Mouse (Mus musculus): ENCODE data around the gene Hsf4.

Hsf4 gene

DNA sequence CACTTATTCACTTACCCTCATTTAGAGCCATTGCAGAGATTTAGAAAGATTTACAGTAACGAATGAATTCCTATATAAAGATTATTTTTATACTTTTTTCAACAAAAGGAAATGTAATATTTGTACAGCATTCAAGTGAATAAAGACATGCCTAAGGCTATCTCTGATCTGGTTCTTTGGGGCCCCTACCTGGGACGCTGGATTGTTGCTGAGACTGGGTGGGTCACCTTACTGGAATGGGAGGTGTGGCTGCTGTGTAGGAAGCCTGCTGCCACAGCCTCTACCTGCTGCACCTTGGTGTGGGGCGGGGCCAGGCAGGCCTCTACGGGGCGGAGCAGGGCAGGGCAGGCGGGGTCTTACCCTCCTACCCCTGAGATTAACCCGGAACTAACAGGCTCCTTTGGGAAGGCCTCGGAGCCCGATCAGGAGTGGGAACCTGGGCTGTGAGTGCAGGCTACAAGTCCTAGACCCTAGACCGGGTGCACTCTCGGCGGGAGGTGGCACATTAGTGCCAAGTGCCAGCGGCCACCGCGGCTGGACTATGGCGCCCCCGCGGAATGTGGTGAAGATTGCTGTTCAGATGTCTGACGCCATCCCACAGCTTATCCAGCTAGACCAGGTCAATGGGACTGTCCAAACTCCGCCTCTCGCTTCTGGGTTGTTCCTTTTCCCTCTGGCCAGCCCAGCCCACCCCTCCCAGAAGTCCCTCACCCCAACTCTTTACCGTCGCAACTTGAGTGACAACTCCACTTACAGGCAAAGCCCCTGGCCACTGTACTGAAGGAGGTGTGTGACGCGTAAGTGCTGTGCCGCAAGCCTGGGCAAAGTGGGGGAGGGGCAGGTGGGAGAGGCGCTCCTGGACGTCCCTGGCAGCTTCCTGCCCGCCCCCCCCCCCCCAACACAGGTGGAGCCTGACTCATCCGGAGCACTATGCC, 35.9 kb downstream of the Hsf4 start, which contains the start of gene Elmo3:
TSS of gene Elmo3 (plus strand) at position 391 of the 935 bp plus-strand sequence.
- peak; percentile 50 to 51 for DNase-seq (ENCODE audit: low spot score in 2 of 2)

DNA sequence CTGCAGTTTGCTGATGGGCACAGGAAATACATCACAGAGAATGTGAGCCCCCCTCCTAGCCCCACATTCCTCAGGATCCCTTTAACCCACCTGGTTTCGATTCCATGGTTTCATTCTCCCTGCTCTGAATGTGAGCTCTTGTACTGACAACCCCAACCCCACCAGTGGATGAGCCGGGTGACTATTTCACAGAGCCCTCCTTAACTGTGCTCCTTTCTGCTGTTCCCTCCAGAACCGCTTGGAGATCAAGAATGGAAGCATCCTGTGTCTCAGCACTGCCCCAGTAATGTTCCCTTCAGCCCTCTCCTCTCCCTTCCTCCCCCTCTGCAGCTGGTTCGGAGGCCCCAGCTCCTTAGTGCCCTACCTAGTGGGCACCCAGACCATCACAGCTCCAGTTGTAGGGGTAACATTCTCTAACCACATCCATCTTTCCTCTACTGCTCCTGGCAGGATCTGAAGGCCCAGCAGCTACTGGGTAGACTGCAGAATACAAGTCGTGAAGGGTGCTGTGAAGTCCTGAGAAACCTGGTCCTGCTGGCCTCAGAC, 36.6 kb downstream of the Hsf4 start:
- no peak for DNase-seq (ENCODE audit: low spot score in 2 of 2)

DNA sequence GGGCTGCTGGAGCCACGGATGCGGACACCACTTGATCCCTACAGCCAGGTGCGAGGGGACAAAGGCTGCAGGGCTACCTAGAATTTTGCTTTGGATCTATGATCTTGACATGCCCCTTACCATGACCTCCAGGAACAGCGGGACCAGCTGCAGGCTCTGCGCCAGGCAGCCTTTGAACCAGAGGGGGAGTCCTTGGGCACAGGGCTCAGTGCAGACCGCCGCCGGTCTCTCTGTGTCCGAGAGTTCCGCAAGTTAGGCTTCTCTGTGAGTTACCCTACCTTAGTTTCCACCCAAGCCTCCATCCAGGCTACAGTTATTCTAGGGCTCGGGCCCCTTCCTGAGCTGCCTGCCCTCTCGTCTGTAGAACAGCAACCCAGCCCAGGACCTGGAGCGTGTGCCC, 38.1 kb downstream of the Hsf4 start:
- DNase-seq (ENCODE audit: low spot score in 2 of 2), result no peak

DNA sequence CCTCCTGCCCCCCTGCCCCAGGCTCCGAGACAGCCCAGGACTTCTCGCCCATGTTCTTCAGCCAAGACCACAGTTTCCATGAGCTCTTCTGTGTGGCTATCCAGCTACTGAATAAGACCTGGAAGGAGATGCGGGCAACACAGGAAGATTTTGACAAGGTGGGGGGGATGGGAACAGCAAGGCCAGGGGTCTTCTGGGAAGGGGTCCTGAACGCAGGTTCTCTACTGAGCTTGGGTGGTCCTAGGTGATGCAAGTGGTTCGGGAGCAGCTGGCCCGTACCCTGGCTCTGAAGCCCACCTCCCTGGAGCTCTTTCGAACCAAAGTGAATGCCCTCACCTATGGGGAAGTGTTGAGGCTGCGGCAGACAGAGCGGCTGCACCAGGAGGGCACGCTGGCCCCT, 38.8 kb downstream of the Hsf4 start:
- DNase-seq (ENCODE audit: low spot score in 2 of 2), result no peak

DNA sequence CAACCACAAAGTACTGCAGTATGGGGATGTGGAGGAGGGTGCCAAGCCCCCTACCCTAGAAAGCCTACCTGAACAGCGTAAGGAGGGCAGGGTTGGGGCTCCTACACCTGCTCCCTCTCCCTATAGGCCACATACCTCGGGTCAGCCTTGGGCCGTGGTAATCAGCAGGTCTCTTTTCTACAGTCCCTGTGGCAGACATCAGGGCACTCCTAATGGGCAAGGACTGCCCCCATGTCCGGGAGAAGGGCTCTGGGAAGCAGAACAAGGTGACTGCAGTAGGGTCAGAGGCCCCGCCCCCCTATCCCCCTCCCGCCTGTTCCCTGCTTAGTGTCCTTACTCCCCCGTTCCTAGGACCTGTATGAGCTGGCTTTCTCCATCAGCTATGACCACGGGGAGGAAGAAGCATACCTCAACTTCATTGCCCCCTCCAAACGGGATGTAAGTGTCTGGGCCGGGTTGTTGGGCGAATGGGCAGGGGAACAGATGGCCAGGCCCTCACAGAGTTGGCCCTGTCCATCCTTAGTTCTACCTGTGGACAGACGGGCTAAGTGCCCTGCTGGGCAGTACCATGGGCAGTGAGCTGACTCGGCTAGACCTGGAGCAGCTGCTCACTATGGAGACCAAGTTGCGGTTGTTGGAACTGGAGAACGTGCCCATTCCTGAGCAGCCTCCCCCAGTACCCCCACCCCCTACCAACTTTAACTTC, 39.7 kb downstream of the Hsf4 start:
- DNase-seq (ENCODE audit: low spot score in 2 of 2), result no peak

DNA sequence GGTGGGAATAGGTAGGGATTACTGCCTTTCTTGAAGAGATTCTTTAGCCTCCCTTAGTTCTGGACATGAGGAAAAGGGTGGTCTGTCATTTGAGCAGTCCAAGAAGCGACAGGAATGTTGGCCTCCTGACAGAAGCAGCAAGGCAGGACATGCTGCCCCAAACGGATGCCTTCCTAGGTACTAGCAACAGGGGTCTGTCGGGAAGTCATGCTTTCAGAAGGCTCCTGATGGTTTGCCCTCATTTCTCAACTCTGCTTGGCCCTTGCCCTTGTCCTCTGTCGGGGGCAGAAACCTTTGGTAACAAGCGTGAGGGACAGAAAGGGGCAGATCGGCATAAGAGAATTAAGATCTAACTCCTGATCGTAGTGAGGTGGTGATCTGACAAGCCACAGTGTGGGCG, 40.5 kb downstream of the Hsf4 start:
- DNase-seq (ENCODE audit: low spot score in 2 of 2), result no peak

DNA sequence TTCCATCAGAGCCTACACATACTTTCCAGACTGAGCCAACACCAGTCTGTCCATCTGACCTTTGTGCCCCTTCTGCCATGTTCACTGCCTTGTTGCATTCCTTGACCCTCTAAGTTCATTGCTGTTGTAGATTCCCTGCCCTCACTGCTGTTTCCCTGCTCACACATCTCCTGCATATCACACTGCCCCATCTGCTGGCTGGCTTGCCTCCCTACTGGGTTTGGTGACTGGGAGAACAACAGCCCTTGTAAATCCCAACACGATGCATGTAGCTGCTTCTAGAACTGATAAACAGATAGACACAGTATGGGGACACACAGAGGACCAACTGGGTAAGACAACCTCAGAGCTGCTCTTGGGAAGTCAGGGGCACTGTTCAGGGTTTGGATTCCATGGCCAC, 42.1 kb downstream of the Hsf4 start:
- no peak for DNase-seq (ENCODE audit: low spot score in 2 of 2)

DNA sequence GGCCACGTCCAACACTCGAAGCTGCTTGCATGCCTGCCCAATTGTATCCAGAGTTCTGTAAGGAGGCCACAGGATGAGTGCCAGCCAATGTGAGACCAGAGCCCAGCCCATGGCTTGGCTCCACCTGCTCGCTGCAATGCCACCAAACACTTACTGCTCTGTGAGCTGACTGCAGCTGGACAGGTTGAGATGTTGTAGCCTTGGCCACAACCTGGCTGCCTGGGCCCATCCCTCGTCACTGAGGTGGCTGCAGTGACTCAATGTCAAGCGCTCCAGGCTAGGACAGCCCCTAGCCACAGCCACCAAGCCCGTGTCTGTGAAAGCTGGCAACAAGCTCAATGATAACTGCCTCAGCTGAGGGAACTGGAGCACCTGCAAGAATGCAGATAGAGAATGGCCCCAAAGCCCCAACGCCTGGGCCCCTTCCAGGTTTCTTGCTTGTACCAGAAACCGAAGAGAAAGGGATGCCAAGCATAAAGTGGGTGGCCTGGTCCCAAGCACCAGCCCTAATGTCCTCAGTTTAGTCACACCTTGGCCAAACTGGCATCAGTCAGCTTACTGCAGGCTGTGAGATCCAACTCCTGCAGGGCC, 43.4 kb downstream of the Hsf4 start:
- no peak for DNase-seq (ENCODE audit: low spot score in 2 of 2)

DNA sequence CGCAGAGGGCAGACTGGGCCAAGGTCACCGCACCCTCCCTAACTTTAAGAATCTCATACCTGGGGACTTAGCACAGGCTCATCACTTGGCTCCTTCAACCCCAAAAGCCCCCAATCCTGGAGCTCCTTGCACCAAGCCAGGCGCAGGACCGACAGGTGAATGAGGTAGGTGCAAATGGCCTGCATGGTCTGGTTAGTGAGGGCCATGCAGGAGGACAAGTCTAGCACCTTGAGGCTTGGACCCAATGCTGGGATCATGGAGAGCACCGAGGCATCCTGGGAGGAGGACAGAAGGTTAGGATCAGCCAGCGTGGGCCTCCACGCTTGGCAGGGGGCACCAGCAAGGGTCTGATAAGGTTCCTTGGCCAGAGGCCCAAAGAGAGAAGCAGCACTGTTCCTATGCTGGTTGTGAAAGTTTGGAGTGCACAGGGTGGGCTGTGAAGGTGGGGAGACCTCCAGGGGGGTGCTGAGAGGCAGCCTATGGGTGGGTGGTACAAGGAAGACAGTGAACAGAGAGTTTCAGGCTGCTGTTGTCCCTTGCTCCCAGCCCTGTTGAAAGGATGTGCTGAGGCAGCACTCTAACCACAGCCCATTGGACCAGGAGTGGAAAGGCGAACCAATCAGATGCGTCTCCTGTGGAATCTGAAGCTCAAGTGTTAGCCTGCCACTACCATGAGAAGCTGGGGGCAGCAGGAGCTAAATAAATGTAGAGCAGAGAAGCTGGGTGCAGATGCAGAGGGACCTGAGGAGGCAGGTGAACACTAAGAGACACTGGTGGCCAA, 44.2 kb downstream of the Hsf4 start:
- DNase-seq (ENCODE audit: low spot score in 2 of 2), result no peak

DNA sequence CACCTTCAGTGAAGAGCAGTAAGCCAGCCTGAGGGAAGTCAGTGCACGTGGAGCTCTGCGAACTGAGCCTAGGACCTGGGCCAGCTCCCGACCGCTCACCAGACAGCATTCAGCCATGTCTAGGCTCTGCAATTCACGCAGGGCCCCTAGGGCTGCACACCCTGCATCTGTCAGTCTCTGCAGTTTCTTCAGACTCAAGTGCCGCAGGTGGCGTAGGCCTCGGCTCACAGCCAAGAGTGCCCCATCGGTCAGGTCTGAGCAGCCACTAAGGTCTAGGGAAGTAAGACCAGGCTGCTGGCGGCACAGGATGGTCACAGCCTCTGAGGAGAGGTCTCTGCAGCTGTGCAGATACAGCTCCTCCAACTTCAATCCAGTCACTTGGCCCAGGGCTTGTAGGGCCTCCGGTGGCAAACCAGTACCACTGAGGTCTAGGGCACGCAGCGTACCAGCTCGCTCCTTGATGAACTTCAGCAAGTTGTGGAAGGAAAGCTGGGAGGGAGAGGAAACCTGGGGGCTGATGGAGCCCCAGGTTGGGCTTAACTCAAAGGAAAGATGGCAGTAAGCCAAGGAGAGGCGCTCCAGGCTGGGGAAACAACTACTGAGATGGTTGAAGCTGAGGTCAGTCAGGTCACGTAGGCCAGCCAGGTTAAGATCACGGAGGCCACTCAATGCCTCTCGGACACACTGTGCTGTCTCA, 45.6 kb downstream of the Hsf4 start:
- DNase-seq (ENCODE audit: low spot score in 2 of 2), result no peak

DNA sequence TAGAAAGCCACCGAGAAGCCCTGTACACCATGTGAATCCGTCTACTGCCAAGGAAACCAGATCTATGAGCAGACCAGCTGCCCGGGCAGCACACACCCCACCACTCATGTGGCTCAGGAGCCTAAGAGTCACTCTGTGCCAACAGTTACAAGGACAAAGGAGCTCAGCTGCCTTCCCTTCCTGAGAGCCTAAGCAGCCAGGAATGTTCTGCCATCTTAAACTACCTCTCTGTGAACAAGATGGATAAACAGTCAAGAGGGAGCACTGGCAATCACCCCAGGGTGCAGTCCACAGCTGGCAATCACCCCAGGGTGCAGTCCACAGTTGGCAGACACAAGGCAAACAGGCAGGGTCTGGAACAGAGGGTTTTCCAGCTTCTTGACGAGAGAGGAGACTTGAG, 48.3 kb downstream of the Hsf4 start:
- DNase-seq (ENCODE audit: low spot score in 2 of 2), result no peak

DNA sequence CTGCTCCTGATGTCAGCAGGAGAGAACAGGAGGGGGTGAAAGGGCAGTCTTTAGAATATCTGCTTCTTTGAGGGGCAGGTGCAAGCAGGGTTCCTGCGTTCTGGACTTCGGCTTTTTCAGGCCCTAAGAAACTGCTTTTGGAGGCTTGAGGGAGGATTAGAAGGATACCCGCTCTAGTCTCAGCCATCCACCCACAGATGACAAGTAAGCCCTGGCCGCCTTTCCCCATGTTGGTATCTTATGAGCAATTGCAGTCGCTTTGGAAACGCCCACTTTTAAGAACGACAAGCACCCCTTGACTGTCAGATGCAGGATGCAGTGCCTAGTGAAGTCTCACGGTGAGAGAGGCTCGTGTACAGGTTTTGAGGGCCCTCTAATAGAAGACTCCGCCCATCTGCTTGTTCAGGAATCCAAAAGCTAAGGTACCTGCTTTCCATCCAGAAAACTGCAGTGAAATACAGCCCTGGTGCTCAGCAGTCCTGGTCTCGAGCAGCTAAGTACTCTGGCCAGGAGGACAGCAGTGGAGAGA, 49.1 kb downstream of the Hsf4 start:
- no peak for DNase-seq (ENCODE audit: low spot score in 2 of 2)

DNA sequence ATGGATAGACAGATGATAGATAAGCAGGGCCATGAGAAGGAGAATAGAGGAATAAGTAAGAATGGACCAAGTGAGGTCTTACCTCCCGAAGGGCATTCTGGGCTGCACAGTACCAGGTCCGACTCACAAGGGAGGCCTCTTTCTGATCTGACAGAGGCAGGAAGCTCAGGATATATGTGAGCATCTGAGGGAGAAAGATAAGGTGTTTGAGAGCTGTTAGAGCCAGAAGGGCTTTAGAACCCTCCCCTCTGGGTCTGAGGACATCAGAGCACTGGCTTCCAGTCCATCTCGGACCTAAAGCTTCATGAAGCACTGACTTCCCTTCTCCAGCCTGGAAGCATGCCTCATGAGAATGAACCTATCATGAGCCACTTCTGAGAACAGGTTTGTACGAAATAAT, 53.6 kb downstream of the Hsf4 start:
- DNase-seq (ENCODE audit: low spot score in 2 of 2), result no peak

Measured in frontal cortex, postnatal 36 days (tissue).